Mouse (Mus musculus) testis, adult 2 months (tissue): ENCODE measurements at regions not wholly inside any gene's neighbourhood (a gene's known extent, or its start where the extent isn't known, plus 50 kb on each side); places are given as distances from the start of the nearest gene placed in this dataset.

ENCODE experiments used
- CTCF ChIP-seq: fragments of 200-500 bp; IDR thresholded peaks from 2 replicates; pipeline ENCODE4 v1.5.1; 2012; ENCODE audit warnings: low read depth, mild to moderate bottlenecking, inconsistent platforms, low read length, moderate library complexity; ENCODE audit not compliant: control insufficient read depth, insufficient read depth, insufficient replicate concordance
- POLR2A ChIP-seq: fragments of 200-500 bp; IDR thresholded peaks from 2 replicates; pipeline ENCODE4 v1.6.1; 2012; ENCODE audit warnings: low read depth, mild to moderate bottlenecking, inconsistent platforms, low read length, moderate library complexity; ENCODE audit not compliant: control insufficient read depth

GRCm38 (mm10) chr10:84119952-84120550, 320.3 kb downstream of the Nuak1 start:
- TF ChIP-seq CTCF (no peak), POLR2A (no peak)
